Mouse (Mus musculus): Measurements from ENCODE around the gene Tet2.

GRCm38 (mm10) chr3:133543101-133544020 is 1.6 kb downstream of the Tet2 start:
- TF ChIP-seq POLR2A (IDR thresholded peaks at IDR 0.05; ENCODE audit: control insufficient read depth in 1 of 2, insufficient read depth in 1 of 2, low read depth in 1 of 2, low read length in 2 of 2, poor library complexity in 1 of 2) = no peak
- TF ChIP-seq ZNF384 (IDR thresholded peaks at IDR 0.05; ENCODE audit: low read depth, low read length) = 0 out of 2 replicates have a peak, but pooled peaks have one; percentile 54
- TF ChIP-seq CTCF (IDR thresholded peaks at IDR 0.05 in 2 of 3, conservative IDR thresholded peaks at IDR 0.05 in 1 of 3; ENCODE audit: control insufficient read depth in 1 of 3, insufficient read depth in 1 of 3, low read depth in 2 of 3, low read length in 3 of 3, poor library complexity in 1 of 3, severe bottlenecking in 1 of 3) = no peak
- TF ChIP-seq POLR2AphosphoS5 (IDR thresholded peaks at IDR 0.05; ENCODE audit: borderline replicate concordance, low read depth, low read length) = no peak
- TF ChIP-seq BHLHE40 (IDR thresholded peaks at IDR 0.05; ENCODE audit: borderline replicate concordance, low read depth, low read length) = 0 out of 2 replicates have a peak, but pooled peaks have one; percentile 11
- no peak for TF ChIP-seq E2F4 (IDR thresholded peaks at IDR 0.05; ENCODE audit: borderline replicate concordance, low read depth, low read length)
- 0 out of 2 replicates have a peak, but pooled peaks have one; percentile 17 for TF ChIP-seq ETS1 (IDR thresholded peaks at IDR 0.05; ENCODE audit: low read depth, low read length)
- 0 out of 2 replicates have a peak, but pooled peaks have one; percentile 17 for TF ChIP-seq KAT2A (conservative IDR thresholded peaks at IDR 0.05; ENCODE audit: low read depth, low read length)
- no peak for TF ChIP-seq GATA1 (IDR thresholded peaks at IDR 0.05; ENCODE audit: low read depth, low read length)
- 0 out of 4 replicates have a peak, but pooled peaks of 1 of the 2 experiments have one; percentile 7 for TF ChIP-seq EP300 (IDR thresholded peaks at IDR 0.05; ENCODE audit: low read depth in 1 of 2, low read length in 2 of 2)
